Mouse (Mus musculus): ENCODE data around the gene Sesn1.

GRCm38 (mm10) chr10:41891312-41891711 lies 81.6 kb downstream of the Sesn1 start:
- no peak for TF ChIP-seq CTCF (IDR thresholded peaks at IDR 0.05 in 2 of 3, conservative IDR thresholded peaks at IDR 0.05 in 1 of 3; ENCODE audit: control insufficient read depth in 1 of 3, insufficient read depth in 1 of 3, low read depth in 2 of 3, low read length in 3 of 3, poor library complexity in 1 of 3, severe bottlenecking in 1 of 3)
- no peak for TF ChIP-seq POLR2A (IDR thresholded peaks at IDR 0.05; ENCODE audit: control insufficient read depth in 1 of 2, insufficient read depth in 1 of 2, low read depth in 1 of 2, low read length in 2 of 2, poor library complexity in 1 of 2)

Measured in MEL (cell line).